Mouse (Mus musculus) hindbrain, embryonic 12.5 days (tissue): ENCODE measurements at regions not wholly inside any gene's neighbourhood (a gene's known extent, or its start where the extent isn't known, plus 50 kb on each side); places are given as distances from the start of the nearest gene placed in this dataset.
"Not testable (repeated sequence)": the region's sequence is repeated elsewhere in the genome, so short reads cannot be mapped to it uniquely, and the experiment has no call there.

Experiments
- ATAC-seq: fragments of 200-750 bp; cut with Nextera tagmentation; 2 replicates; pipeline ENCODE4 v1.8.0; 2017; ENCODE audit warnings: moderate TSS enrichment; ENCODE audit not compliant: low FRiP score
- H3K27ac ChIP-seq: fragments of 300-500 bp; sonication (generic); 2 replicates; pipeline ENCODE4 v1.5.1; 2016; ENCODE audit warnings: mild to moderate bottlenecking
- H3K27me3 ChIP-seq: fragments of 300-500 bp; sonication (generic); 2 replicates; pipeline ENCODE4 v1.6.1; 2016; ENCODE audit warnings: mild to moderate bottlenecking
- H3K36me3 ChIP-seq: fragments of 300-500 bp; sonication (generic); 2 replicates; pipeline ENCODE4 v1.6.1; 2016; ENCODE audit warnings: mild to moderate bottlenecking
- H3K4me1 ChIP-seq: fragments of 300-500 bp; sonication (generic); 2 replicates; pipeline ENCODE4 v1.6.1; 2016
- H3K4me2 ChIP-seq: fragments of 300-500 bp; sonication (generic); replicated peaks from 2 replicates; pipeline ENCODE4 v1.6.1; 2016; ENCODE audit warnings: mild to moderate bottlenecking
- H3K4me3 ChIP-seq: fragments of 300-500 bp; sonication (generic); 2 replicates; pipeline ENCODE4 v1.5.1; 2016; ENCODE audit warnings: mild to moderate bottlenecking
- H3K9ac ChIP-seq: fragments of 300-500 bp; sonication (generic); 2 replicates; pipeline ENCODE4 v1.6.1; 2016; ENCODE audit warnings: mild to moderate bottlenecking, moderate library complexity
- H3K9me3 ChIP-seq: fragments of 300-500 bp; sonication (generic); replicated peaks from 2 replicates; pipeline ENCODE4 v1.6.1; 2016; ENCODE audit warnings: mild to moderate bottlenecking
- WGBS: fragments of 180-500 bp; shearing (Covaris S2); methylation state at CpG from one replicate; pipeline ENCODE4 v1.1.7; 2016; 5-methylcytosine and 5-hydroxymethylcytosine counted together

DNA sequence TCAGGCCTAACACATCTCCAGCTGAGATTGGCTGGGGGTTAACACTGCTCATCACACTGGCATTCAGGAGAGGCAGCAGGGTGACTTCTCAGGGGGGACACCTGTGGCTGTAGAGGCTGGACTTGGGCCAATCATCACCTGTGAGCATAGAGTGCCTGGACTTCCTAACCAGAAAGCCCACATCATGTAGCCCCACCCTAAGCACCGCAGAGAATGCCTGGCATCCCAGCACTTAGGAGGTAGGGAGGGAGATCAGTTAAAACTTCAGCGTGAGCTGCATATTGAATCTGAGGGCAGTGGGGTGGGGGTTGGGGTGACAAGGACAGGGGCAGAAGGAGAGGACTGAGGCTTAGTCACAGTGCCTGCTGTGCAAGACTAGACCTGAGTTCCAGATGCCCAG is 208.7 kb upstream of the Arid2 start:
- WGBS = 54% methylated on average over 2 of the region's 2 CpGs
- H3K9me3 ChIP-seq = no peaks in the 10 kb centered on the region
- no peak overlapping the region for H3K9ac ChIP-seq
- no peak for ATAC-seq
- no peaks in the 10 kb centered on the region for H3K36me3 ChIP-seq
- H3K4me1 ChIP-seq = peaks cover 6% of the 10 kb centered on the region; the same call in 1 of the 2 replicates
- H3K4me3 ChIP-seq = no peak overlapping the region
- H3K27ac ChIP-seq = no peak overlapping the region
- H3K27me3 ChIP-seq = no peaks in the 10 kb centered on the region
- H3K4me2 ChIP-seq = no peak overlapping the region

DNA sequence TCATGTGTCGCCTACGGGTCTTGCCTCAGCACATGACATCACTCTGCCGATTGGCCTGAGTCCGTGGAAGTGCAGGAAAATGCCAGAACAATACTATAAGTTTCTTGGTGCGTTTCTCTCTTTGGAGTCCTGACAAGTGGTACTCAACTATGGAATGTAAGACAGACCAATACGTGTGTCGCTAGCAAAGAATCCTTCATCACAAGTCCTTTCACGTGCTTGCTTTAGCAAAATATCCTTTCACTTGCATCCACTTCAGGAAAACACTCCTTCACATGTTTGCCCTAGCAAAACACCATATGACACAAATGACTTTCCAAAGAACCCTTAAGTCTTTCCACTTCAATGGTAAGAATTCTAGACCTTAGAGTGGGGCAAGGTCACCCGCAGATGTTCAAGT is 197.6 kb upstream of the Arid2 start:
- no peak for ATAC-seq
- H3K4me3 ChIP-seq = no peak overlapping the region
- H3K4me2 ChIP-seq = no peak overlapping the region
- no peaks in the 10 kb centered on the region for H3K36me3 ChIP-seq
- 90% methylated on average over 9 of the region's 9 CpGs for WGBS
- H3K4me1 ChIP-seq = no peaks in the 10 kb centered on the region
- no peaks in the 10 kb centered on the region for H3K9me3 ChIP-seq
- no peaks in the 10 kb centered on the region for H3K27me3 ChIP-seq
- H3K9ac ChIP-seq = no peak overlapping the region
- H3K27ac ChIP-seq = no peak overlapping the region

DNA sequence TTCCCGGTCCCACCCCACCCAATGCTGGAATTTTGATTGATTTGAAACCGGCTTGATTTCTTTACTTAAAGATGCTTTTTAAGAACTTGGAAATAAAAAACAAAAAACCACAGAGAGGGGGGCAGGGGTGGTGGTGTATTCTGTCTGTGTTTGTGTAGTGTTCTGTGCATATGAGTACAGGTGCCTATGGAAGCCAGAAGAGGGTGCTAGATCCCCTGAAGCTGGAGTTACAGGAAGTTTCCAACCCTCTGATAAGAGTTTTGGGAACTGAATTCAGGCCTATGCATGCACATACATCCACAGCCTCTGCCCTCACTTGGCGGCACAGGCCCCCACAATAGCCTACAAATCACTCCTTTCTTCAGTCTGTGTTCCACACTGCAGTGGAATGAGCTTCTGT is 190.9 kb upstream of the Arid2 start:
- Histone ChIP-seq H3K27ac (no peak overlapping the region), H3K9ac (no peak overlapping the region), H3K4me1 (no peaks in the 10 kb centered on the region), H3K27me3 (no peaks in the 10 kb centered on the region), H3K36me3 (no peaks in the 10 kb centered on the region), H3K4me3 (no peak overlapping the region), H3K9me3 (no peaks in the 10 kb centered on the region), H3K4me2 (no peak overlapping the region)
- WGBS = 80% methylated on average over 3 of the region's 3 CpGs
- no peak for ATAC-seq

DNA sequence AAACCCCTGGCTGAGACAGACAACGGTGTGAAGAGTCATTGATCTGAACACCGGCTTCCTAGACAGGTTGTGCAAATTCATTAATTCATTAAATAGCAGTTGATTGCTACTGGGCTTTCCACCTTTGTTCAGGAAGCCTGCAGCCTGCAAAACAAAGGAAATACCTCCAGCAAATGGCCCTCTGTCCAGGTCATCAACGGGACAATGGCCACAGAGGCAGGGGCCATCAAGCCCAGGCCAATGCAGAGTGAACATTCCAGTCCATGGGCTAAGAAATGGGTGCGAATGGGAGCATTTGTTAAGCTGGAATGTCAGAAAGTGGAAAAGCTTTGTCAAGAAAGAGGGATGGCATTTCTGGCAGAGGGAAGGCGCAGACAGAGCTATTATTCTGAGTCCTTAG is 188.5 kb upstream of the Arid2 start:
- H3K36me3 ChIP-seq = no peaks in the 10 kb centered on the region
- ATAC-seq = no peak
- 74% methylated on average over 5 of the region's 5 CpGs for WGBS
- H3K27me3 ChIP-seq = no peaks in the 10 kb centered on the region
- H3K9me3 ChIP-seq = no peaks in the 10 kb centered on the region
- no peak overlapping the region for H3K9ac ChIP-seq
- H3K27ac ChIP-seq = no peak overlapping the region
- 0 out of 2 replicates have a peak, but pooled peaks cover under 1% of the 10 kb centered on the region for H3K4me1 ChIP-seq
- no peak overlapping the region for H3K4me3 ChIP-seq
- H3K4me2 ChIP-seq = no peak overlapping the region

DNA sequence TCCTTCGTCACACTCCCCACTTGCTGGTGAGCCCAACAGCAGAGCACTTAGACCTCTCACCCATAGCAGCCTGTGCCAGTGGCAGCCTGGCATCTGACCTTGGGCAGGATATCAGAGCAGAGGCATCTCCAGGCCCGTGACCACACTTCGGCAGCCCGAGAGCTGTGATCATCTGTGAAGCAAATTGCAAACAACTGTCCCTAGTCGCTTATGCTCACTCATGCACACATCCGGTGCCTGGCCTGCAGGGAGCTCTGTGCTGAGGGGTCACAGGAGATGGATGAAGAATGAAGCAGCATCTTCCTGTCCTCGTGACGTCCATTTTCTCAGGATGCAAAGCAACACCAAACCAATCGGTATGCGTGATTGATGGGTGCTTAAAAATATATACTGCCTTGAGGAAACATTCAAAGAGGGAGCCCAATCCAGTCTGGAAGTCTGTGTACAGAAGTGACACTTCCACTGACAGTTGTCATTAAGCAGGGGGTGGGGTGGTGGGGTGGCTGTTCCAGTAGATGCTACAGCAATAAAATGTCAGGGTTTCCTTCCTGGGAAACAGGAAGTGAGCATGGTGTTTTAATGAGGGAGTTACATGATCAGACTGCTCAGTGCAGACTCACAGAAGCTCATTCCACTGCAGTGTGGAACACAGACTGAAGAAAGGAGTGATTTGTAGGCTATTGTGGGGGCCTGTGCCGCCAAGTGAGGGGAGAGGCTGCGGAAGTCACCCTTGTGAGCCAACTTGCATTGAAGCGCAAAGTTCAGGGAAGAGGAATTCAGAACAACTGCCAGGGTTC is 187.3 kb upstream of the Arid2 start:
- H3K4me2 ChIP-seq, H3K4me3 ChIP-seq, H3K9me3 ChIP-seq, H3K9ac ChIP-seq, ATAC-seq, H3K36me3 ChIP-seq, H3K4me1 ChIP-seq, H3K27me3 ChIP-seq, H3K27ac ChIP-seq: not testable (repeated sequence)
- WGBS = 73% methylated on average over 13 of the region's 13 CpGs

DNA sequence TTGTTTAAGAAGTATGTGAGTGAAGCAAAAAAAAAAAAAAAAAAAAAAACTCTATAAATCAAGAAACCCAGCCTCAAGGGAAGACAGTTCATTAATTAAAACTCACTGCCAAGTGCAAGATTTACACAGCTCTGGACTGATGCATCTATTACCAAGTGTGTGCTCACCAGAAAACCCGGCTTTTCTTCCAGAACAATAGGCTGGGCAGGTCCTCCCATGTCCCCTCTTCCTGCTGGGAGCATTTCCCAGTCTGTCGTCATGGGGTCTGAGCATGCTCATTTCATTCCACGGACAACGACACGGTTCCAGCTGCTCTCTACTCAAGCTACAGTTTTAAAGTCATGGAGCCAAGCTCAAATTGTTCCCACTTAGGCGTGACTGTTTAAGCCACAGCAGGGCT is 183.6 kb upstream of the Arid2 start:
- Histone ChIP-seq H3K9ac (no peak overlapping the region), H3K4me2 (no peak overlapping the region), H3K4me3 (no peak overlapping the region), H3K4me1 (0 out of 2 replicates have a peak, but pooled peaks cover 2% of the 10 kb centered on the region), H3K36me3 (no peaks in the 10 kb centered on the region), H3K27ac (no peak overlapping the region), H3K27me3 (no peaks in the 10 kb centered on the region), H3K9me3 (no peaks in the 10 kb centered on the region)
- 0 out of 2 replicates have a peak, but pooled peaks have one; percentile 35 for ATAC-seq
- WGBS = 25% methylated on average over 6 of the region's 6 CpGs

DNA sequence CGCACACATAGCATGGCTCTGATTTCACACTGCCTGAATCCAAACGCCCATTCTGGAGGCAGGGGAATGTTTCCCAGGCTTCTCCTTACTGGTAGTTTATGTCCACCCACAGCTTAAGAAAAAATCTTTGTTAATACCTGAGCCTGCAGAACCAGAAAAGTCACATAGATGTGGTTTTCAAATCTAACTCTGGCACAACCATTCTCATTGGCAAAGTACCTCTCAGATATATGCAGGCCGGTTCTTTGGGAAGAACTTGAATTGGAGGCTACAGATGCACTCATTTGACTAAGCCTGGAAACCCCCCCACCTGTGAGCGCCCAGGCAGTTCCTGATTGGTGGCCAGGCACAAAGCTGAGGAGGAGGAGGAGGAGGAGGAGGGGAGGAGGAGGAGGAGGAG is 179.8 kb upstream of the Arid2 start:
- no peak for ATAC-seq
- no peak overlapping the region for H3K9ac ChIP-seq
- H3K27ac ChIP-seq = no peak overlapping the region
- H3K36me3 ChIP-seq = no peaks in the 10 kb centered on the region
- no peak overlapping the region for H3K4me3 ChIP-seq
- H3K4me2 ChIP-seq = no peak overlapping the region
- no peaks in the 10 kb centered on the region for H3K27me3 ChIP-seq
- WGBS = 63% methylated on average over 4 of the region's 4 CpGs
- 0 out of 2 replicates have a peak, but pooled peaks cover 2% of the 10 kb centered on the region for H3K4me1 ChIP-seq
- H3K9me3 ChIP-seq = peaks cover 8% of the 10 kb centered on the region

DNA sequence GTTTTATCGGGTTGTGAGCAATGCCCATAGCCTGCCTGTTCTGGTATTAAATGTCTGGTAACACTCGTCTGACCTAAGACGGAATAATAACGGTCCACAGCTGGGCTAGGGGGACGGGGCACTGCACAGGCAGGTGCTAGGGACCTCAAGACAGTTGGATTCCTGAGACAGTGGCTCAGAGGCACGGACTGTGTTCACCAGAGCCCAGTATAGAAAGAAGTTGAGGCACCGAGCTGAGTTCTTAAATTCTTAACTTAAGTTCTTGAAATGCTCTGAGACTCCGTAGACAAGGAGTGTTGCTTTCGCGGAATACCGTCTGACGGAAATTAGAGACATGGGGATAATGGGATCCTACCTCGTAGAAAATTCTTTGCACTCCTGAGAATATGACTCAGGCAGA is 174.2 kb upstream of the Arid2 start:
- WGBS = 89% methylated on average over 13 of the region's 13 CpGs
- ATAC-seq = no peak

DNA sequence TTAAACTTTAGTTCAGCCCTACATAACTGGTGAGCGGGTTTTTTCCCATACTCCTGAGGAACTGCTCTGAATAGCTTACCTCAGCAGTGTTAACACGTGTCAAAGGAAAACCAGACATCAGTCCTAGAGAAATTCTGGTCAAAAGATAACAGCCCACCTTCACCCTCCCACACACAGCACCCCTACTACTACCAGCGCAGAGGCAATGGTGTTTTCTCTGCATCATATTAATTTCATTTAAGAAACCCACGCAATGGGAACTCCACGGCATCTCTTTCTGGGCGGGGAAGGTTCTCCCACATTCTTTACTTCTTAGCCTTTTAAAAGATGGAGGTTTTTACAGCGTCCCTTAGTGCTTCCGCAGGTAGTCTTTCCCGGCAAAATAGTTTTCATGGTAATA is 172.7 kb upstream of the Arid2 start:
- peaks cover 3% of the 10 kb centered on the region; the same call in 1 of the 2 replicates for H3K4me1 ChIP-seq
- H3K27ac ChIP-seq = no peak overlapping the region
- H3K4me3 ChIP-seq = no peak overlapping the region
- H3K36me3 ChIP-seq = no peaks in the 10 kb centered on the region
- no peak overlapping the region for H3K4me2 ChIP-seq
- 80% methylated on average over 9 of the region's 9 CpGs for WGBS
- peaks cover 2% of the 10 kb centered on the region; the same call in 1 of the 2 replicates for H3K9me3 ChIP-seq
- no peak overlapping the region for H3K9ac ChIP-seq
- H3K27me3 ChIP-seq = 0 out of 2 replicates have a peak, but pooled peaks cover 5% of the 10 kb centered on the region
- no peak for ATAC-seq

More for the DNA sequence above, 174.2 kb upstream of the Arid2 start:
- Histone ChIP-seq H3K9me3 (peaks cover 8% of the 10 kb centered on the region), H3K36me3 (no peaks in the 10 kb centered on the region), H3K4me3 (no peak overlapping the region), H3K9ac (no peak overlapping the region), H3K4me2 (no peak overlapping the region), H3K4me1 (peaks cover 3% of the 10 kb centered on the region; the same call in 1 of the 2 replicates), H3K27me3 (0 out of 2 replicates have a peak, but pooled peaks cover 5% of the 10 kb centered on the region), H3K27ac (no peak overlapping the region)

DNA sequence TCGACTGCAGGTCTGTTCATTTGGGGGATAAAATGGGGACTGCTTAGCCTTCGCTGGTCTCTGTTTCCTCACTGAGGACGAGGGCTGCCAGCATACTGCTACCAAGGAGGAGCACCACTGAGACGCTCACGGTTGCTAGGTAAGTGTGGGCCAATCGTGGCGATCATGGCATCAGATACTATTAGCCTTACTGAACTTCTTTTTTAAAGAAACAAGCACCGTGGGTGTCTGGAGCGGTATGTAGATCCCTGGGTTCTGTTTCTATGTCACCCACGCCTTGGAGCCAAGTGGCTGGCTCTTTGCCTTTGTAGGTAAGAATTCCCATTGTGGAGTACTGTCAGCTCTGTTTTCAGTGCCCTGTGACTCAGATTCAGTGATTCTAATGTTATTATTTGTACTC is 172.1 kb upstream of the Arid2 start:
- H3K27ac ChIP-seq = no peak overlapping the region
- no peak overlapping the region for H3K4me2 ChIP-seq
- 47% methylated on average over 10 of the region's 10 CpGs for WGBS
- H3K36me3 ChIP-seq = no peaks in the 10 kb centered on the region
- peaks cover 3% of the 10 kb centered on the region; the same call in 1 of the 2 replicates for H3K4me1 ChIP-seq
- no peak overlapping the region for H3K4me3 ChIP-seq
- no peak for ATAC-seq
- H3K9me3 ChIP-seq = no peaks in the 10 kb centered on the region
- H3K27me3 ChIP-seq = 0 out of 2 replicates have a peak, but pooled peaks cover 5% of the 10 kb centered on the region
- H3K9ac ChIP-seq = no peak overlapping the region

DNA sequence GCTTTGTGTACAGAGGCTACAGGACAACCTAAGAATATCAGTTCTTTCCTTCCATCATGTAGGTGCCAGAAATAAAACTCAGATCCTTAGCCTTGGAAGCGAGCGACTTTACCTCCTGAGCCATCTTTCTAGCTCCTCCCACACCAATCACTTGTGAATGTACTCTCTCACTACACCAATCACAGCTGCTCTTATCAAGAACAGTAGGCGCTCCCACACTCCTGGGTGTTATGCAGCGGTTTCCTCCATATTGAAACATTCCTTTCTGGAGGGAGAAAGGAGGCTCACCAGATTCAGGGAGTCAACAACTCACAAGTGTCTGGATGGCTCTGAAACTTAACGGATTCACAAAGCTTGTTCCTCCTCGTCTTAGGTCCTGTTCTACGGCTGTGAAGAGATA is 168.1 kb upstream of the Arid2 start:
- peaks cover 3% of the 10 kb centered on the region for H3K4me1 ChIP-seq
- 0 out of 2 replicates have a peak, but pooled peaks cover 5% of the 10 kb centered on the region for H3K27me3 ChIP-seq
- H3K4me2 ChIP-seq = no peak overlapping the region
- no peak overlapping the region for H3K9ac ChIP-seq
- no peak overlapping the region for H3K27ac ChIP-seq
- no peaks in the 10 kb centered on the region for H3K9me3 ChIP-seq
- WGBS = 94% methylated on average over 7 of the region's 7 CpGs
- ATAC-seq = no peak
- H3K4me3 ChIP-seq = no peak overlapping the region
- no peaks in the 10 kb centered on the region for H3K36me3 ChIP-seq

DNA sequence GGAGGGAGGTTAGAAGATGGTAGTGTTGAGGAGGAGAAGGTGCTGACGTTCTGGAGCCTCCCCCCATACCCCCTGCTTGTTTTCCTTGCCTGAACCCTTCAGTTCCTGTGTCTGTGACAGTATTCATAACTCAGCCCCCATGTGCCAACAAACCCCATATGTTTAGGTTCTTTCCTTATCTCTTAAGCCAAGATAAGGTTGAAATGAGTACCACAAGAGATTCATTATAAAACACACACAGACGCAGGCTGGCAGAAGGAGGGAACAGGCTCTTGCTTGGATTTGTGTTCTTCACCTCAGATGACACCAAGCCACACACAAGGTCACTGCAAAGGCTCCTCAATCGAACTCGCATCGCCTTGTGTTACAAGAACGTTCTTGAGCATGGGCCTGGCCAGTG is 162.9 kb upstream of the Arid2 start:
- Histone ChIP-seq H3K9ac (no peak overlapping the region), H3K36me3 (no peaks in the 10 kb centered on the region), H3K4me1 (no peaks in the 10 kb centered on the region; the same call in 1 of the 2 replicates), H3K27ac (no peak overlapping the region), H3K4me3 (no peak overlapping the region), H3K4me2 (no peak overlapping the region), H3K9me3 (no peaks in the 10 kb centered on the region), H3K27me3 (no peaks in the 10 kb centered on the region)
- 86% methylated on average over 6 of the region's 6 CpGs for WGBS
- no peak for ATAC-seq

DNA sequence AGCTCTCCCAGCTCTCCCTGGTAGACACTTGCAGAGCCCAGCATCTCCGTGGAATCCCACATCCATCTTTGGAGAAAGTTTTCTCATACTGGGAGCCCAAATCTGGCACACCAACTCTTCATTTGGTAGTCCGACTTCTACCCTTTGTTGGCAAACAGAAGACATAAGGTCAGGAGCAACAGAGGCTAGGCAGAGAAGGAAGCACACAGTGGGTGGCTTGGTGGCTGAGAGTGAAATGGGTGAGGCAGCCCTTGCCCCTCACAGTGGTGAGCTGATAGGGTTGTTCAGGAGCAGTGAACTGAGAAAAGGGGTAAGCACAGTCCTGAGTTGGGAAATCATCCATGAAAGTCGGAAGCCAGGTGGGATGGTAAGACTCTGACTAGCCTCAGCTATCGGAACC is 157.6 kb upstream of the Arid2 start:
- H3K27ac ChIP-seq = no peak overlapping the region
- no peaks in the 10 kb centered on the region for H3K9me3 ChIP-seq
- H3K4me2 ChIP-seq = no peak overlapping the region
- no peaks in the 10 kb centered on the region for H3K36me3 ChIP-seq
- H3K27me3 ChIP-seq = no peaks in the 10 kb centered on the region
- no peaks in the 10 kb centered on the region for H3K4me1 ChIP-seq
- no peak overlapping the region for H3K4me3 ChIP-seq
- 81% methylated on average over 4 of the region's 4 CpGs for WGBS
- no peak for ATAC-seq
- no peak overlapping the region for H3K9ac ChIP-seq
